Mouse (Mus musculus) megakaryocyte progenitor cell, adult 5-6 weeks (primary cell): ENCODE results near the gene Crip2. TPM values are rescaled to one million over a fixed set of nuclear protein-coding genes. Genes with fewer than 3 reads are reported as not detected.

Experiments used
- ATAC-seq: replicated peaks from 2 replicates; pipeline ENCODE4 v1.8.0; 2016; ENCODE audit warnings: mild to moderate bottlenecking, moderate TSS enrichment, inconsistent platforms; ENCODE audit not compliant: poor library complexity
- total RNA-seq, 2 experiments: library from RNA; stranded (forward) in 1 of 2; stranded (reverse) in 1 of 2; fragments of 157-497, 149-512 nt in 1 of 2; fragments of 200-1000 nt in 1 of 2; gene quantifications; 2 replicates each; pipeline versions ENCODE4 v1.2.3 to v1.2.4; 2015 to 2017

The Crip2 gene
- 0.77 and 1.1 TPM in 2 replicates for total RNA-seq (2015)
- 0.57 and 1.2 TPM in 2 replicates for total RNA-seq (2017)

GRCm38 (mm10) chr12:113139908-113140615 lies at the start of gene Crip2:
Gene Crip2 (plus strand): TSS chr12:113140236.
- peak; percentile 67 for ATAC-seq

GRCm38 (mm10) chr12:113097040-113097439 lies 43.0 kb upstream of the Crip2 start:
- ATAC-seq, result no peak

DNA sequence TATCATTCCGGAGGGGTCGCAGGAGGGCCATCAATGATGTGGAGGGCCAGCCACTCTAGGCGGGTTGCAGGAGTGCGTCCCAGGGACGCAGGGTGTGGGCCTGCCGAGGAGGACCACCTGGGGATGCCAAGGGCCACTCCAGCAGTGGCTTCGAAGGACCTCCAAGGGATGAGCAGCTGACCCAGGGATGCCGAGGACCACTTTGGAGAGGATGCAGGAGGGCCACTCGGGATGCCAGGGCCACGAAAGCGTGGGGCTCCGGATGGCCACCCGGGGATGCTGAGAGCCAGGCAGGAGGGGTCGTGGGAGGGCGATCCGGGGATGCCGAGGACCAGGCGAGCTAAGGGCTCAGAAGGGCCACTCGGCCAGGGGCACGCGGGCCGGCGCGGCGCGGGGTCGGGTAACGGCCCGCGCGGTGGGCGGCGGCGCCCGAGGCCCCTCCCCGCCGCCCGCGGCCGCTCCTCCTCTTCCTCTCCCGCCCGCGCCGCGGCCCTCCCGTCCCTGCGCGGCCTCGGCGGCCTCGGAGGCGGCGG lies 42.2 kb upstream of the Crip2 start, which contains the start of gene Mta1:
Gene Mta1 (plus strand): TSS at position 530 of the 533 bp plus-strand sequence.
- ATAC-seq, result peak; percentile 52

DNA sequence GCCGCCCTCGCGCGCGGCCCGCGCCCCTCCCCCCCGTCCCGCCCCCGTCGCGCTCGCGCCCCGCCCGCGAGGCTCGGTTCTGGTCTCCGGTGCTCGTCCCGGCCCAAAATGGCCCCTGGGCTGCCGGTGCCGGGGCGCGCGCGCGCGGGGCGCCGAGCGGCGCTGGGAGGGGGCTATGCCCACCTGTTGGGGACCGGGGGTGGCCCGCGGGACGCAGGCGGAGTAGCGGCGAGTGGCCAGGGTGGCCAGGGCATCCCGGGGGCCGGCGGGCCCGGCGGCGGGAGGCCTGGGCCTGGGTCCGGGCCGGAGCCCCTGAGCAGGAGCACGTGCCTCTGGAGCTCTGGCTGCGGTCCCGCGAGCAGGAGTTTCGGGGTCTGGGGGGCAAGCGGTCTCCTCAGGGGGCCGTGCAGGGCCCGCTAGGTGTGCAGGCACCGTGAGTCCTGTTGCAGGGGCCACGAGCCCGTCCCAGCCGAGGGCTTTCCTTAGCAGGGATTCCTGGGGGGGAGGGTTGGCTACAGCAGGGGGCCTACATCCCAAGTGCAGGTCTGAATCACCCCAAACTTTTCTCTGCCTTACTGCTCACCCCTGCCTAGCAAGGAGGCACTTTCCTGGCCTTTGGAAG lies 41.4 kb upstream of the Crip2 start:
- ATAC-seq, result no peak

- no peak for ATAC-seq
These were observed 40.4 kb upstream of the Crip2 start for GRCm38 (mm10) chr12:113099470-113100237.

DNA sequence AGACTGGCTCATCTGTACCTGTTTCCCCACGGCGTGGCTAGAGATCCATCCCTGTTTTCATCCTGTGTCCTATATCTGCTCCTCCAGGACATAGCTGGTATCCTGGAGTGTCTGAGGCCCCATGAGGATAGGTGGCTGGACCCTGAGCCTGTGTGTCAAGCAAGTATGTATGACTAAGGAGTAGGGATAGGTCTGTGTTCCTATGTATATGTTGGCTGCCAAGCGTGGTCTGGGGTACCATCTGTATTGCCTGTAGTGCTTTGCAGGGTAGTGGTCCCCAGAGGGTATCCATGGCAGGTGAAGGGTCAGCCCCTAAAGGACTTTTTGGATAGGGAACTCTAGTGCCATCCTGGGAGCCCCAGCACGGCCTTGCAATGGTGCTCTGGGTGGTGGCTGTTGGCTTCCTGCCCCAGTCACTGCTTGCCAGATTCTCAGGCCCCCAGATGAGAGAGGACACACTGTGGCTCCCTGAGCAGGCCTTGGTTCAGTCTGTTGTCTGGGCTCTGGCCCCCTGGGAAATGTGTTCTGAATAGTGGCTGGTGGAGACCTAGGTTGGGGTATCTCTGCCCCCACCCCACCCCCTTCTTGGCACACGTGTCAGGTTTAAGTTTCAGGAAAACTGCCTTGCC lies 39.5 kb upstream of the Crip2 start:
- no peak for ATAC-seq

GRCm38 (mm10) chr12:113101251-113101960 lies 38.6 kb upstream of the Crip2 start:
- ATAC-seq, result no peak

- ATAC-seq, result peak; percentile 64
These were observed 37.6 kb upstream of the Crip2 start for GRCm38 (mm10) chr12:113102461-113102860.

- ATAC-seq, result peak; percentile 41
These were observed 36.1 kb upstream of the Crip2 start for GRCm38 (mm10) chr12:113103846-113104451.

DNA sequence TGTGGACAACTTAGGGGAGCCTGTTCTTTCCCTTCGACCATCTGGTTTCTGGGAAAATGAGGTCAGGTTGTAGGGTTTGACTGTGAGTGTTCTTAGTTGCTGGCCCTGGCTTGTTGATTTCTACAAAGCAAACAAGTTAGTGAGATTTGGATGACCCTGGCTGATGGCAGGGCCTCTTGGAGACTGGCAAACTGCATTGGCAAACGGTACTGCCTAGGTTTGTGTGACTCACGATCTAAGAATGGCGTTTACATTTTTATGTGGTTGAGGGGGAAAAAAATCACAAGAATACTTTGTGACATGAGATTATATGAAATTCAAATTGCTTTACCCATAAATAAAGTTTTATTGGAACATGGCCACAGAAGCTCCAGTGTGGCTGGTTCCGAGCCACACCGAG lies 33.6 kb upstream of the Crip2 start:
- no peak for ATAC-seq

- ATAC-seq, result peak; percentile 84
These were observed 32.5 kb upstream of the Crip2 start for GRCm38 (mm10) chr12:113107431-113108124.

GRCm38 (mm10) chr12:113108528-113109283 lies 31.3 kb upstream of the Crip2 start:
- no peak for ATAC-seq

GRCm38 (mm10) chr12:113109801-113110200 lies 30.2 kb upstream of the Crip2 start:
- no peak for ATAC-seq

GRCm38 (mm10) chr12:113114141-113114540 lies 25.9 kb upstream of the Crip2 start:
- ATAC-seq, result no peak

DNA sequence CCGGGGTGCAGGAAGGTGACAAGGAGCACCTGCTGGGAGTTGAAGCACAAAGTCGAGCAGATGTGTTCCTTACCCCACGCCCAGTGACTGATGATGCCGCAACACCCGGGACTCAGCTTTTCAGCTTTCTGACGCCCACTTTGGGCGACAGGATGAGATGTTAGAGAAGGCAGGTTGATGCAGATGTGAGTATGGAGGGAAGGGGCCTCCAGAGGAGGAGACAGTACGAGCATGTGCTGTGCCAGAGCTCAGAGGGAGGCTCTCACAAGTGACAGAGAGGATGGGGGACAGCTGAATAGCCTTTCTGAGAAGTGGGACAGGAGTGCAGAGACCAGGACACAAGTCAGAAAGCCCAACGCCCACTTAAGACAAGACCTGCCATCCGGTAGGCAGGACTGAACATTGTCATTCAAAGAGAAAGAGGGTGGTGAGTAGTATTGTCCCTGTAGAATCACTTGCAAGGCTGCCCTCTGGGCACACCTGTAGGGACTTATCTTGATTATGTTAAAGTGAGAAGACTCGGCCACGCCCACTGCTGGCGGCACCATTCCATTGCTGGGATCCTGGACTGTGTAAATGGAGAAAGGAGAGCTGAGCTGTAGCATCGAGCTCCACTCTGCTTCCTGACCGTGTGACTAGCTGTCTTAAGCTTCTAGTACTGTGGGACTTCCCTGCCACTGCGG lies 25.0 kb upstream of the Crip2 start:
- no peak for ATAC-seq

GRCm38 (mm10) chr12:113119516-113120410 lies 20.3 kb upstream of the Crip2 start:
- peak; percentile 92 for ATAC-seq

DNA sequence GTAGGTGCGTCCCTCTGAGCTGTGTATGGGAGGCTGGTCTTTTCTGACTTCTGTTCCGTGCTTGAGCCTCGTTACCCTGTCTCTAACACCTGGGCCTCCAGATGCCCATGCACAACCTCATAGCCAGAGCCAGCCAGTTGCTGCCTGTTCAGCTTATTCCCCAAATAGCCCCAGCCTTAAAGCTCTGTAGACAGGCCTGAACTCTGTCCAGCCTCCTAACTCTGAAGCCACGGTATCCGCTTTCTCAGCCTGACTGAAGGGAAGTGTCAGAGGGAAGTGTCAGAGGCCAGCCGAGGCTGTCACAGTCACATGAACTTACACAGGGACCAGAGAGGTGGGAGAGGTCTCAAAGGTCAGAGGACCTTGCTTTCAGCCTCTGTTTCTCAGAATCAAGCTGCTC lies 15.3 kb upstream of the Crip2 start:
- no peak for ATAC-seq
